Mouse (Mus musculus) embryonic facial prominence, embryonic 11.5 days (tissue): Measurements from ENCODE around the gene Egfem1. TPM values are rescaled to one million over a fixed set of nuclear protein-coding genes. Genes with fewer than 3 reads are reported as not detected.

Experiments
- ATAC-seq: fragments of 200-750 bp; cut with Nextera tagmentation; replicated peaks from 2 replicates; pipeline ENCODE4 v1.8.0; 2017; ENCODE audit warnings: low read depth; ENCODE audit not compliant: insufficient number of reproducible peaks, low FRiP score, low TSS enrichment
- DNase-seq: peaks from one replicate; pipeline ENCODE4 v3.0.0-alpha.2; 2015; ENCODE audit warnings: low spot score
- H3K27ac ChIP-seq: fragments of 300-500 bp; sonication (generic); replicated peaks from 2 replicates; pipeline ENCODE4 v1.5.1; 2014; ENCODE audit warnings: mild to moderate bottlenecking, low read depth, low read length, control low read depth
- H3K27me3 ChIP-seq: fragments of 300-500 bp; sonication (generic); 2 replicates; pipeline ENCODE4 v1.6.1; 2014; ENCODE audit warnings: mild to moderate bottlenecking, low read length, moderate library complexity, mixed read lengths; ENCODE audit not compliant: control insufficient read depth, insufficient read depth
- H3K36me3 ChIP-seq: fragments of 300-500 bp; sonication (generic); replicated peaks from 2 replicates; pipeline ENCODE4 v1.6.1; 2014; ENCODE audit warnings: low read depth, mild to moderate bottlenecking, low read length, moderate library complexity, mixed read lengths; ENCODE audit not compliant: control insufficient read depth, insufficient read depth
- H3K4me1 ChIP-seq: fragments of 300-500 bp; sonication (generic); 2 replicates; pipeline ENCODE4 v1.6.1; 2014; ENCODE audit warnings: low read length, mixed read lengths; ENCODE audit not compliant: control insufficient read depth, insufficient read depth
- H3K4me2 ChIP-seq: fragments of 300-500 bp; sonication (generic); 2 replicates; pipeline ENCODE4 v1.6.1; 2014; ENCODE audit warnings: low read depth, mild to moderate bottlenecking, control low read depth, low read length, moderate library complexity
- H3K4me3 ChIP-seq: fragments of 300-500 bp; sonication (generic); 2 replicates; pipeline ENCODE4 v1.5.1; 2014; ENCODE audit warnings: low read depth, low read length, control low read depth
- H3K9ac ChIP-seq: fragments of 300-500 bp; sonication (generic); replicated peaks from 2 replicates; pipeline ENCODE4 v1.6.1; 2014; ENCODE audit warnings: mild to moderate bottlenecking, control low read depth, low read length
- H3K9me3 ChIP-seq: fragments of 300-500 bp; sonication (generic); replicated peaks from 2 replicates; pipeline ENCODE4 v1.6.1; 2016; ENCODE audit warnings: mild to moderate bottlenecking, low read length, inconsistent platforms, mixed read lengths; ENCODE audit not compliant: control insufficient read depth
- WGBS: fragments of 180-500 bp; shearing (Covaris S2); extraction: QIAGEN DNeasy Blood & Tissue Kit; methylation state at CpG from one replicate; pipeline ENCODE4 v1.1.7; 2014; 5-methylcytosine and 5-hydroxymethylcytosine counted together
- polyA plus RNA-seq: library from polyadenylated mRNA; unstranded; fragments of >200 nt; fragmentation: Nextera tagmentation; extraction: Ambion mirVana; gene quantifications from 2 replicates; pipeline ENCODE4 v1.2.1, GENCODE M21; 2014

The Egfem1 gene
- polyA plus RNA-seq, 1 experiment from 2014 or later = 5.0 TPM

DNA sequence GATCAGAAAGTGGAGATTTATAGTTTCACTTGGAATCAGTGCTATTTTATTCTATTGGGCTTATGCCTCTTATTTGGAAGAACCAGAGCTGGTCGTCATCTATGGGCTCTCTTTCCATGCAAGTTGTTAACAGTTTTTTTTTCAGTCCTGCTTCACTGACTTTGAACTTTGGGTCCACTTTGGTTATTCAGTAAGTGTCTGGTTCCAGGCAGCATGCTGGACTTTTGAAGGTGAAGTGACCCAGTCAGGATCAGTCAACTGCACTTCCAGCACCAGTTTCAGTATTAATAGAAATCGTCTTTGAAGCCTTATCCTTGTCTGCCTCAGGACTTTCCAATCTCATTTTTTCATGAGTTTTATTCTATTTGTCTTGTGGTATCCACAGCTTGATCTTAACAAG is 28.5 kb downstream of the Egfem1 start:
- H3K4me1 ChIP-seq = no peaks in the 10 kb centered on the region
- H3K9ac ChIP-seq = no peak overlapping the region
- no peak overlapping the region for H3K4me2 ChIP-seq
- H3K4me3 ChIP-seq = no peak overlapping the region
- no peaks in the 10 kb centered on the region for H3K9me3 ChIP-seq
- ATAC-seq (no peak), DNase-seq (no peak)
- WGBS = 78% methylated on average over 2 of the region's 2 CpGs
- H3K27ac ChIP-seq = no peak overlapping the region
- H3K36me3 ChIP-seq = no peaks in the 10 kb centered on the region
- no peaks in the 10 kb centered on the region for H3K27me3 ChIP-seq

DNA sequence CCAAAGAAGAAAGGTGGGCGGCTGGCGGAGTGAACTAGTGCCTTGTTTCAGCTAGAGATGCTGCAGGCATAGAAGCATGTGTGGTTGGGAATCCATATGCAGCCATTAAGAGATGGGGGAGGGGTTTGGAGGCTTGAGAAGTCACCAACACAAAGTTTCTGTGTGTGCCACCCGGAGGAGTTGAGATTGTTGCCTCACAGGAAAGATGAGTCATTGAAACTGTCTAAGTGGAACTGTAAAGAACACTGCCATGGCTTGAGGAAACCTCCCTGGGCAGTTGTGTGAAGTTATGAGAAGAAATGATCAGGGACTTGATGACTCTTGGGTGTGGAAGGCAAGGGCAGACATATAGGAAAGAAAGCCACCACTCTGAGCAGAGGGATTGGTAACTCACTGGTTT is 32.7 kb downstream of the Egfem1 start:
- Histone ChIP-seq H3K9ac (no peak overlapping the region), H3K9me3 (no peaks in the 10 kb centered on the region), H3K4me1 (no peaks in the 10 kb centered on the region), H3K4me3 (no peak overlapping the region), H3K27ac (no peak overlapping the region), H3K36me3 (no peaks in the 10 kb centered on the region), H3K27me3 (no peaks in the 10 kb centered on the region), H3K4me2 (no peak overlapping the region)
- DNase-seq (no peak), ATAC-seq (no peak)
- 96% methylated on average over 3 of the region's 3 CpGs for WGBS

DNA sequence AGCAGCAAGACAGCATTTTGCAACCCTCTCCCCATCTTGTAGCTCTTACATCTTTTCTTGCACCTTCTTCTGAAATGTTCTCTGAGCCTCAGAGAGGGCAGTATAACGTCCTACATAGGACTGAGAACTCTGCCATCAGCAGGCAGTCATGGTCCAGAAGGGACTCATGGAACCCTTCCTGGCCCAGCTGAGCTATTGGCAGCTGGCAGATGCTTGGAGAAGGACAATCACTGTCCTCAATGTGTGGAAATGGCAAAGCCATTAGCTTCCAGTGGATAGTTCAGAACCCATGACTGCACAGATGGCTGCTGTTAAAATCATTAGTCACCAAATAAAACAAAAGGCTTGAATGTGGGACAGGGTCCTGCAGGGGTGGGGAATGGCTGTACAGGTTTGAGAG is 35.6 kb downstream of the Egfem1 start:
- H3K27ac ChIP-seq = no peak overlapping the region
- no peaks in the 10 kb centered on the region for H3K27me3 ChIP-seq
- no peak overlapping the region for H3K4me2 ChIP-seq
- H3K9me3 ChIP-seq = no peaks in the 10 kb centered on the region
- no peak overlapping the region for H3K4me3 ChIP-seq
- ATAC-seq (no peak), DNase-seq (no peak)
- H3K9ac ChIP-seq = no peak overlapping the region
- 56% methylated on average over 1 of the region's 1 CpGs for WGBS
- H3K4me1 ChIP-seq = no peaks in the 10 kb centered on the region
- no peaks in the 10 kb centered on the region for H3K36me3 ChIP-seq

DNA sequence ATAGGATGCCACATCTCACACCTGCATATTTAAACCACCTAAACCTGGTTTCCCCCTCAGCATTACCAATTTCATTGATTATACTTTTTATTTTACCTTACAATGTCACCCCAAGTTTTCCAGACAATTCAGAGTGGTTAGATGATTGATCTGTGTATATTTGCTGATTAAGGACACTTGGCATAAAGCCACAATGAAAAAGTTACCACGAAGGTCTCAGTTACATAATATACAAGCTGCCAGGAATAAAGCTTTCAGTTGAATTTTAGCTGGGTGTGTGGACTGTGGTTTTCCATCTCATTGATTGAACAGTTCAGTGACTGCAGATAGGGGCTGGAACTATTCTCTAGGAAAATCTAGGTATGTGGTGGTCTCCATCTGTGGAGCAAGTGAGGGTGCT is 40.7 kb downstream of the Egfem1 start:
- no peaks in the 10 kb centered on the region for H3K4me1 ChIP-seq
- no peak overlapping the region for H3K4me2 ChIP-seq
- ATAC-seq (no peak), DNase-seq (no peak)
- no peak overlapping the region for H3K4me3 ChIP-seq
- H3K9ac ChIP-seq = no peak overlapping the region
- WGBS = 83% methylated on average over 1 of the region's 1 CpGs
- no peaks in the 10 kb centered on the region for H3K27me3 ChIP-seq
- no peak overlapping the region for H3K27ac ChIP-seq
- no peaks in the 10 kb centered on the region for H3K36me3 ChIP-seq
- H3K9me3 ChIP-seq = no peaks in the 10 kb centered on the region

DNA sequence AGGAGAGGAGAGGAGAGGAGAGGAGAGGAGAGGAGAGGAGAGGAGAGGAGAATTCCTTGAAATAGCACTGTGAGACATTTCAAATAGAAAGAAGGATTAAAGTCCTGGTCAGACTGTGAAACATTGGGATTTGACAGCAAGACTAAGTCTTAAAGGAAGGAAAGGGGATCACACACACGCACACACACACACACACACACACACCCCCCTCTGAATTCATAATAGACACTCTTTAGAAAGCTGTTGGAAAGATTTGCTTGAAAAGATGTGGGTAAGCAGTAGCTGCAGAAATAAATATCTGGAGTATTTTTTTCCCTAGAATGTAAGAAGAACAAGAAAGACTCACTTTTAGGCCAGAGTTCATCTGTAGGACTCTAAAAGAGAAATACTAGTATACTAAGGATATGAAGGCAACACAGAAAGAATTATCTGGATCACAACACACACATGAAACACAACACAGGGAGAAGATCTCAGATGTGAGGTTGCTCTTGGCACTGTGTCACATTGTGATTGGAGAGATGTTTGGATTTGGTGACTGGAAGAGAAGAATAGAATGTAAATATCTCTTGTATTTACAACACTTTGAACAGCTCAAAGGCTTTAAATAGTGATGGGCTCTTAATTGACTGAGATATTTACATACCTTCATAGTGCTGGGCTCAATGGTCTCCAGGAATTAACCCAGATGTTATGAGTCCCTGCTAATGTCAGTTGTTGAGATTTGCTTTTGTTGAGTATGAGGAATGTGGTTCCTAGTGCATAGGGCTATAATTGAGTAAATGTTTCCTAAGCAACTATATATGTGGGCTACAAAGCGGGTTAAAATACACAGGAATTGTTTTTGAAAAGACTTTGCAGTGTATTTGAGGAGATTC is 50.5 kb downstream of the Egfem1 start:
- DNase-seq (no peak), ATAC-seq (no peak)
- Histone ChIP-seq H3K9ac (no peak overlapping the region), H3K27ac (no peak overlapping the region), H3K4me3 (no peak overlapping the region), H3K27me3 (no peaks in the 10 kb centered on the region), H3K4me1 (no peaks in the 10 kb centered on the region), H3K9me3 (no peaks in the 10 kb centered on the region), H3K4me2 (no peak overlapping the region), H3K36me3 (no peaks in the 10 kb centered on the region)
- WGBS = 92% methylated on average over 2 of the region's 2 CpGs

DNA sequence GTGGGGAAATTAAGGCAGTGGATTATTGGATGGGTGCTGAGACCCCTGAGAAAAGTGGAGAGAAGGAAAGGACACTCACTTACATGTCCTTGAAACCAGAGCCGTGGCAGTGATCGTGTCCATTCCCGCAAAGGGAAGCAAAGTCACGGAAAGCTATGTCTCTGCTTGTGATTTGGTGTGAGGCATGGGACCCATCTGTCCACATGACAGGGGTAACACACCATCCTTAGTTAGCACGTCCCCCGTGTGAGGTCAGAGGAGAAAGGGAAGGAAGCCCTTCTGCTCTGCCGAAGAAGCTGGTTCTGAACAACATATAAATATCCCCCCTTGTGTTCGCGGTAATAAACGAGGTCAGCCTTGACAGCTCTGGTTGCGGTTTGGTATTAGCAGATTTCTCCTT is 52.7 kb downstream of the Egfem1 start:
- Histone ChIP-seq H3K9ac (no peak overlapping the region), H3K27ac (no peak overlapping the region), H3K4me2 (no peak overlapping the region), H3K4me1 (no peaks in the 10 kb centered on the region), H3K4me3 (no peak overlapping the region), H3K27me3 (no peaks in the 10 kb centered on the region), H3K9me3 (no peaks in the 10 kb centered on the region), H3K36me3 (no peaks in the 10 kb centered on the region)
- DNase-seq (no peak), ATAC-seq (no peak)
- 39% methylated on average over 11 of the region's 11 CpGs for WGBS

DNA sequence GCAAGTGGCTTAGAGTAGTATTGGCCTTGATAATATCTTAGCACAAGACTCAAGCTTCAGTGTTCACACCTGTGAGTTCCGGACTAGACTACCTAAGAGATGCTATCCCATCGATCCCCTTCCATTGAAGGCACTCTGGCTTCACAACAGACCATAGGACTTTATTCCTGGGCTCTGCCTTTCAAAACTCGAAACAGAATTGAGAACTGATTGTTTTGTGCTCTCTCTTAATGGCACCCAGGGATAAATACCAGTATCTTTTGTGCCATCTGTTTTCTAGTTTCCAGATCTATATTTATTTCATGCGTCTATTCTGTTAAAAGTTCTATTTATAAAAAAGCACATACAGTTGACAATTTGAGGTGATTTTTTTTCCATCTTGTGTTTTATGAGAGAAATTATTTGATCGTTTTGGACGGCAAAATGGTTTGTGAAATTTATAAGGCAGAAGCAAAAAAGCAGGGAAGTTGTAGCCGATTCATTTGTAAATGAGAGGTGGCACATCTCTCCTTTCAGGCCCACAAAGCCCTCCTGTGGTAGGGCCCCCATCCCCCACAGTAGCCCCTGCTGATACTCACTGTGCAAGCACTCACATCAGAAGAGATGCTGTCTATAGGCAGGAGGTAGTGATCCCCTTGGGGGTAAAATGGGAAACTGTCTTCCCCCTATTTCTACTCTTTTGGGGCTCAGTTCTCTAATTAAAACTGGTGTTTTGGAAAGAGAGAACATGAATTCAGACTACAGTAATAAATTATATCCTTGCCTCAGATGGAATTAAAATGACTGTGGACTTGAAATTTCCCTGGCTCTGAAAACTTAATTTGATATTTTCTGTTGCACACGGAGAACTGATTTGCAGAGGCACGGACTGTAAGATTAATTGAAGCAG is 53.6 kb downstream of the Egfem1 start:
- ATAC-seq (peak; percentile 14; the same call in 1 of the 2 replicates), DNase-seq (no peak)
- H3K4me2 ChIP-seq = no peak overlapping the region
- no peak overlapping the region for H3K9ac ChIP-seq
- no peaks in the 10 kb centered on the region for H3K27me3 ChIP-seq
- H3K9me3 ChIP-seq = no peaks in the 10 kb centered on the region
- no peak overlapping the region for H3K4me3 ChIP-seq
- 21% methylated on average over 9 of the region's 9 CpGs for WGBS
- H3K27ac ChIP-seq = no peak overlapping the region
- H3K4me1 ChIP-seq = no peaks in the 10 kb centered on the region
- no peaks in the 10 kb centered on the region for H3K36me3 ChIP-seq
